Mouse (Mus musculus) heart, embryonic 16.5 days (tissue): Measurements from ENCODE around the gene Cela2a. TPM values are rescaled to one million over a fixed set of nuclear protein-coding genes. Genes with fewer than 3 reads are reported as not detected.

Experiments used
- ATAC-seq: fragments of 200-750 bp; cut with Nextera tagmentation; replicated peaks from 2 replicates; pipeline ENCODE4 v1.8.0; 2017; ENCODE audit warnings: moderate number of reproducible peaks; ENCODE audit not compliant: insufficient read depth, low FRiP score; ENCODE audit errors: extremely low read depth
- H3K27ac ChIP-seq: fragments of 300-500 bp; sonication (generic); 2 replicates; pipeline ENCODE4 v1.5.1; 2014; ENCODE audit warnings: mild to moderate bottlenecking, low read length, control low read depth, moderate library complexity
- H3K27me3 ChIP-seq: fragments of 300-500 bp; sonication (generic); 2 replicates; pipeline ENCODE4 v1.6.1; 2014; ENCODE audit warnings: low read length, mixed read lengths; ENCODE audit not compliant: control insufficient read depth, insufficient read depth
- H3K36me3 ChIP-seq: fragments of 300-500 bp; sonication (generic); 2 replicates; pipeline ENCODE4 v1.6.1; 2014; ENCODE audit not compliant: control insufficient read depth, insufficient read depth
- H3K4me1 ChIP-seq: fragments of 300-500 bp; sonication (generic); 2 replicates; pipeline ENCODE4 v1.6.1; 2014; ENCODE audit warnings: low read length, mixed read lengths; ENCODE audit not compliant: control insufficient read depth, insufficient read depth
- H3K4me2 ChIP-seq: fragments of 300-500 bp; sonication (generic); 2 replicates; pipeline ENCODE4 v1.6.1; 2014; ENCODE audit warnings: low read depth, mild to moderate bottlenecking, control low read depth, low read length
- H3K4me3 ChIP-seq: fragments of 300-500 bp; sonication (generic); 2 replicates; pipeline ENCODE4 v1.5.1; 2014; ENCODE audit warnings: mild to moderate bottlenecking, control low read depth, low read length
- H3K9ac ChIP-seq: fragments of 300-500 bp; sonication (generic); 2 replicates; pipeline ENCODE4 v1.6.1; 2014; ENCODE audit warnings: low read length, control low read depth
- H3K9me3 ChIP-seq: fragments of 300-500 bp; sonication (generic); replicated peaks from 2 replicates; pipeline ENCODE4 v1.6.1; 2016; ENCODE audit warnings: low read length; ENCODE audit not compliant: control insufficient read depth
- WGBS: fragments of 180-500 bp; shearing (Covaris S2); extraction: QIAGEN DNeasy Blood & Tissue Kit; methylation state at CpG from one replicate; pipeline ENCODE4 v1.1.7; 2014; 5-methylcytosine and 5-hydroxymethylcytosine counted together
- polyA plus RNA-seq: library from polyadenylated mRNA; unstranded; fragments of >200 nt; fragmentation: Nextera tagmentation; extraction: Ambion mirVana; gene quantifications from 2 replicates; pipeline ENCODE4 v1.2.1, GENCODE M21; 2015

The Cela2a gene
- polyA plus RNA-seq = 0.63 TPM in 1 of 2 replicates, not detected in the other

DNA sequence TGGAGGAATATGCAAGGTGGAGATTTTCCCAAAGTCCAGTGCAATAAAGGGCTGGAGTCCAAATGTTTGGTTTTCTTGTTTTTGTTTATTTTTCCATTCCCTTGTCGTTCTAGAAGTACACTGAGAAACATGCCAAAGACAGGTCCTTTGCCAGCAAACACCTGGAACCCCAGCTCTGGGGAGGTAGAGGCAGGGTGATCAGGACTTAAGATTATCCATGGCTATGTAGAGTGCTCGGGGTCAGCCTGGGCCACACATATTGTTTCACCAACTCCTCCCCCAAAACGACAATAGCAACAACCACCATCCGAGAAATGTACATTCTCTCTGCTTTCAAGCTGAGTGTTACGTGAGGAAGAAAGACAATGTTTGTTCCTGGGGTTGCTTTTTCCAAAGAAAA is at the start of gene Cela2a:
Gene Cela2a (minus strand): TSS at position 101 of the 400 bp plus-strand sequence.
- WGBS = 65% methylated on average over 5 of the region's 5 CpGs
- H3K4me2 ChIP-seq = no peak within 1 kb of the TSS
- no peak within 1 kb of the TSS for H3K9ac ChIP-seq
- ATAC-seq = no peak
- no peaks in the 10 kb centered on the region for H3K36me3 ChIP-seq
- no peaks in the 10 kb centered on the region for H3K9me3 ChIP-seq
- no peak within 1 kb of the TSS for H3K4me3 ChIP-seq
- peaks cover 11% of the 10 kb centered on the region for H3K4me1 ChIP-seq
- H3K27ac ChIP-seq = no peak within 1 kb of the TSS
- H3K27me3 ChIP-seq = no peaks in the 10 kb centered on the region

GRCm38 (mm10) chr4:141875481-141876108 is 49.6 kb upstream of the Cela2a start:
- 0 out of 2 replicates have a peak, but pooled peaks cover 2% of the 10 kb centered on the region for H3K36me3 ChIP-seq
- H3K9me3 ChIP-seq = no peaks in the 10 kb centered on the region
- WGBS = 7% methylated on average over 8 of the region's 8 CpGs
- peaks cover 37% of the 10 kb centered on the region for H3K4me1 ChIP-seq
- no peak for ATAC-seq
- H3K27me3 ChIP-seq = no peaks in the 10 kb centered on the region
- peak overlapping the region; percentile 100 for H3K4me2 ChIP-seq
- H3K4me3 ChIP-seq = peak overlapping the region; percentile 80
- H3K27ac ChIP-seq = peak overlapping the region; percentile 24; the same call in 1 of the 2 replicates
- no peak overlapping the region; the same call in 1 of the 2 replicates for H3K9ac ChIP-seq

- Histone ChIP-seq H3K27ac (peak within 1 kb of the TSS; percentile 58), H3K4me3 (peak within 1 kb of the TSS; percentile 80), H3K4me2 (peak within 1 kb of the TSS; percentile 100), H3K9me3 (no peaks in the 10 kb centered on the region), H3K4me1 (peaks cover 42% of the 10 kb centered on the region), H3K36me3 (peaks cover 5% of the 10 kb centered on the region; the same call in 1 of the 2 replicates), H3K27me3 (no peaks in the 10 kb centered on the region), H3K9ac (peak within 1 kb of the TSS; percentile 82)
- under 1% methylated on average over 68 of the region's 73 CpGs for WGBS
- ATAC-seq = peak; percentile 93
Observed at GRCm38 (mm10) chr4:141874601-141875460, 48.9 kb upstream of the Cela2a start, which contains the start of gene Efhd2. Efhd2 (minus strand) TSS chr4:141874920.

DNA sequence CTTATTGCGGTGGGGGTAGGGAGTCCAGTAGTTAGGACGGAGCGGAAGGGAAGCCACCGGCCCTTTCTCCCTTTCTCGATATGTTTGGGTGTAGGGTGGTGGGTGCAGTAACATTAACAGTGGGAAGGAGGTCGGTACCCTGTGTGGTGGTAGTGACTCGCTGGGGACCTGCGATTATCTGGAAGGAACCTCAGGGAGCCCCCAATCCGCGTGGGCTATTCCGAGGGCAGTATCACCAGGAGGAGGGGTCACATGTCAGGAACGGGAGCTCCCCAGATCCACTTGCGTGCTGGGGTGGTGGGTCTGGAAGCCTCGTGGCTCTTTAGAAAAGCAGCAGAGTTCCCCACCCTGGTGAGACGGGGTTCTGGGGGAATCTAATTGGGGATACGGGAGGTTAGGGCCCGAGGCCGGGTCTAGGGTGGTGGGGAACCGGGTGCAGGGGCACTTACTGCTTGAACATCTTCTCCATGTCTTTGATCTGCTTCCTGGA is 48.2 kb upstream of the Cela2a start:
- Histone ChIP-seq H3K27me3 (no peaks in the 10 kb centered on the region), H3K4me3 (peak overlapping the region; percentile 80), H3K9me3 (no peaks in the 10 kb centered on the region), H3K27ac (peak overlapping the region; percentile 58), H3K4me1 (peaks cover 48% of the 10 kb centered on the region), H3K4me2 (peak overlapping the region; percentile 100), H3K9ac (peak overlapping the region; percentile 82), H3K36me3 (peaks cover 5% of the 10 kb centered on the region; the same call in 1 of the 2 replicates)
- WGBS = under 1% methylated on average over 19 of the region's 19 CpGs
- peak; percentile 11; the same call in 1 of the 2 replicates for ATAC-seq

- no peak for ATAC-seq
- 48% methylated on average over 9 of the region's 9 CpGs for WGBS
- Histone ChIP-seq H3K4me3 (peak overlapping the region; percentile 80), H3K27ac (no peak overlapping the region), H3K36me3 (peaks cover 5% of the 10 kb centered on the region; the same call in 1 of the 2 replicates), H3K9me3 (no peaks in the 10 kb centered on the region), H3K9ac (peak overlapping the region; percentile 82), H3K4me1 (peaks cover 53% of the 10 kb centered on the region), H3K27me3 (no peaks in the 10 kb centered on the region), H3K4me2 (peak overlapping the region; percentile 100)
Observed at GRCm38 (mm10) chr4:141872977-141873376, 47.0 kb upstream of the Cela2a start.

DNA sequence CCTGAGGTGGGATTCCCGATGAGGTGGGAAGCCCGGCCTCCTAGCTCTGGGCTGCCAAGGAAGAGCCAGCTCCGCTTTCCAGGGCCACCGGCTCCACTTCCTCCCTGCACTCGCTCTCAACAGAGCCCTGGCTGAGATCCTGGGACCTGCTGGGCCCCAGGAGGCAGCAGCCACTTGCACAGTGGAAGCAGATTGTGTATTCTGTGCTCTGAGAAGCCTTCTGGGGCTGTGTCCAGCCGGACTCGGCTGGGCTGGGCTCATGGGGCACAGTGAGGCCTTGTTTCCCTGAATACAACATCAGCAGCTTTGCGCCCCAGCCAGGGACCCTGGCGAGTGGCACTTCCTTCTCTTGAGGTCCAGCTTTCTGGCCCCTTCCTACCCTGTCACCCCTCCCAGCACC is 45.9 kb upstream of the Cela2a start:
- peaks cover 5% of the 10 kb centered on the region; the same call in 1 of the 2 replicates for H3K36me3 ChIP-seq
- H3K4me3 ChIP-seq = peak overlapping the region; percentile 80
- H3K27ac ChIP-seq = peak overlapping the region; percentile 53
- H3K4me1 ChIP-seq = peaks cover 64% of the 10 kb centered on the region
- no peaks in the 10 kb centered on the region for H3K27me3 ChIP-seq
- H3K4me2 ChIP-seq = peak overlapping the region; percentile 100
- no peaks in the 10 kb centered on the region for H3K9me3 ChIP-seq
- H3K9ac ChIP-seq = peak overlapping the region; percentile 66
- 47% methylated on average over 9 of the region's 9 CpGs for WGBS
- no peak for ATAC-seq

- peak overlapping the region; percentile 53 for H3K27ac ChIP-seq
- no peak for ATAC-seq
- peaks cover 69% of the 10 kb centered on the region for H3K4me1 ChIP-seq
- peaks cover 5% of the 10 kb centered on the region; the same call in 1 of the 2 replicates for H3K36me3 ChIP-seq
- no peaks in the 10 kb centered on the region for H3K27me3 ChIP-seq
- peak overlapping the region; percentile 100; the same call in 1 of the 2 replicates for H3K4me2 ChIP-seq
- no peak overlapping the region; the same call in 1 of the 2 replicates for H3K4me3 ChIP-seq
- WGBS = 83% methylated on average over 3 of the region's 3 CpGs
- no peaks in the 10 kb centered on the region for H3K9me3 ChIP-seq
- no peak overlapping the region for H3K9ac ChIP-seq
Observed at GRCm38 (mm10) chr4:141871333-141871725, 45.4 kb upstream of the Cela2a start.

GRCm38 (mm10) chr4:141870666-141871332 is 44.8 kb upstream of the Cela2a start:
- no peak overlapping the region for H3K4me3 ChIP-seq
- whole genome bisulfite sequencing = 68% methylated on average over 11 of the region's 11 CpGs
- H3K27me3 ChIP-seq = no peaks in the 10 kb centered on the region
- H3K4me1 ChIP-seq = peaks cover 74% of the 10 kb centered on the region
- H3K9ac ChIP-seq = no peak overlapping the region
- ATAC-seq = no peak
- 0 out of 2 replicates have a peak overlapping the region, but pooled peaks have one; percentile 12 for H3K27ac ChIP-seq
- H3K36me3 ChIP-seq = peaks cover 5% of the 10 kb centered on the region; the same call in 1 of the 2 replicates
- H3K4me2 ChIP-seq = 0 out of 2 replicates have a peak overlapping the region, but pooled peaks have one; percentile 100
- H3K9me3 ChIP-seq = no peaks in the 10 kb centered on the region
